Mouse (Mus musculus) liver, adult 2 months (tissue): ENCODE data around the gene Phc1.

Experiments
- CTCF ChIP-seq: fragments of 200-500 bp; IDR thresholded peaks from 2 replicates; pipeline ENCODE4 v1.5.1; 2011; ENCODE audit warnings: low read depth, low read length, control low read depth
- POLR2A ChIP-seq: fragments of 200-500 bp; IDR thresholded peaks from 2 replicates; pipeline ENCODE4 v1.6.1; 2011; ENCODE audit warnings: low read length, control low read depth; ENCODE audit not compliant: insufficient read depth; ENCODE audit errors: extremely low read depth

GRCm38 (mm10) chr6:122309446-122309960 lies 30.9 kb downstream of the Phc1 start:
- TF ChIP-seq CTCF (no peak), POLR2A (no peak)
